Mouse (Mus musculus) liver, embryonic 16.5 days (tissue): ENCODE measurements around the gene Qtrt1. TPM values are rescaled to one million over a fixed set of nuclear protein-coding genes. Genes with fewer than 3 reads are reported as not detected.

Experiments
- ATAC-seq: fragments of 200-750 bp; cut with Nextera tagmentation; 2 replicates; pipeline ENCODE4 v1.8.0; 2017; ENCODE audit warnings: low read depth, mild to moderate bottlenecking, moderate number of reproducible peaks, moderate library complexity
- H3K27ac ChIP-seq: fragments of 300-500 bp; sonication (generic); 2 replicates; pipeline ENCODE4 v1.5.1; 2014; ENCODE audit warnings: mild to moderate bottlenecking, low read length
- H3K27me3 ChIP-seq: fragments of 300-500 bp; sonication (generic); 2 replicates; pipeline ENCODE4 v1.6.1; 2014; ENCODE audit warnings: low read depth, low read length, mixed read lengths; ENCODE audit not compliant: control insufficient read depth, insufficient read depth
- H3K36me3 ChIP-seq: fragments of 300-500 bp; sonication (generic); 2 replicates; pipeline ENCODE4 v1.6.1; 2014; ENCODE audit warnings: mild to moderate bottlenecking; ENCODE audit not compliant: control insufficient read depth, insufficient read depth
- H3K4me1 ChIP-seq: fragments of 300-500 bp; sonication (generic); 2 replicates; pipeline ENCODE4 v1.6.1; 2014; ENCODE audit warnings: low read depth, low read length, mixed read lengths; ENCODE audit not compliant: control insufficient read depth
- H3K4me2 ChIP-seq: fragments of 300-500 bp; sonication (generic); 2 replicates; pipeline ENCODE4 v1.6.1; 2014; ENCODE audit warnings: low read depth, low read length, mixed read lengths
- H3K4me3 ChIP-seq: fragments of 300-500 bp; sonication (generic); 2 replicates; pipeline ENCODE4 v1.5.1; 2014; ENCODE audit warnings: low read depth, mild to moderate bottlenecking, low read length
- H3K9ac ChIP-seq: fragments of 300-500 bp; sonication (generic); 2 replicates; pipeline ENCODE4 v1.6.1; 2014; ENCODE audit warnings: low read depth, low read length
- H3K9me3 ChIP-seq: fragments of 300-500 bp; sonication (generic); replicated peaks from 2 replicates; pipeline ENCODE4 v1.6.1; 2016; ENCODE audit warnings: low read length; ENCODE audit not compliant: control insufficient read depth
- WGBS: fragments of 180-500 bp; shearing (Covaris S2); extraction: QIAGEN DNeasy Blood & Tissue Kit; methylation state at CpG from one replicate; pipeline ENCODE4 v1.1.7; 2014; ENCODE audit not compliant: insufficient replicate concordance; 5-methylcytosine and 5-hydroxymethylcytosine counted together
- polyA plus RNA-seq: library from polyadenylated mRNA; unstranded; fragments of >200 nt; fragmentation: Nextera tagmentation; extraction: Ambion mirVana; gene quantifications from 2 replicates; pipeline ENCODE4 v1.2.1, GENCODE M21; 2015

The Qtrt1 gene
- polyA plus RNA-seq, 1 experiment from 2014 or later: 15.8 TPM

DNA sequence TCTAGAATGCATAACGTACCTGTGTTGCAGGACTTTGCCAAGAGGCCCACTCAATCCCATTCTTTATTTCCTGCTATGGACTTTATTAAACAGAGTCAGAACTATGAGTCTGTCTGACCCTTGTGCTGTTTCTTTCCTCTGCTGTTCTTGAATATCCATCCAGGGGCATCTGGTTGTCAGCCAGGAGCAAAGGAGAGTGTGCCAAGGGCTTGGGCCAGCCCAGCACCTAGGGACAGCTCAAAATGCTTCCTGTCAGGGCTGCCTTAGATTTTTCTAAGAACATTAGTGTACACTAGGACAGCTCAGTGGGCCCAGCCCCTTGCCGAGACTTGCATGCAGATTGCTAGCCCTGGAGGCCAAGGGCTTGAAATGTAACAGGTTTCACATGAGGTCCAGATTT, 16.1 kb downstream of the Qtrt1 start:
- Histone ChIP-seq H3K27me3 (no peaks in the 10 kb centered on the region), H3K27ac (no peak overlapping the region), H3K4me2 (no peak overlapping the region), H3K4me3 (no peak overlapping the region), H3K9me3 (no peaks in the 10 kb centered on the region), H3K9ac (no peak overlapping the region), H3K36me3 (no peaks in the 10 kb centered on the region), H3K4me1 (peaks cover 26% of the 10 kb centered on the region)
- 82% methylated on average over 2 of the region's 2 CpGs for WGBS
- no peak for ATAC-seq

- 83% methylated on average over 6 of the region's 6 CpGs for WGBS
- no peak overlapping the region for H3K27ac ChIP-seq
- no peak overlapping the region for H3K4me2 ChIP-seq
- no peaks in the 10 kb centered on the region for H3K27me3 ChIP-seq
- peaks cover 26% of the 10 kb centered on the region for H3K4me1 ChIP-seq
- no peaks in the 10 kb centered on the region for H3K36me3 ChIP-seq
- no peak for ATAC-seq
- no peak overlapping the region for H3K4me3 ChIP-seq
- H3K9ac ChIP-seq: no peak overlapping the region
- no peaks in the 10 kb centered on the region for H3K9me3 ChIP-seq
These were observed 16.5 kb downstream of the Qtrt1 start for GRCm38 (mm10) chr9:21428178-21428577.

- Histone ChIP-seq H3K27me3 (no peaks in the 10 kb centered on the region), H3K27ac (no peak overlapping the region), H3K9me3 (no peaks in the 10 kb centered on the region), H3K9ac (no peak overlapping the region), H3K4me3 (no peak overlapping the region), H3K4me2 (no peak overlapping the region), H3K4me1 (peaks cover 25% of the 10 kb centered on the region), H3K36me3 (no peaks in the 10 kb centered on the region)
- 75% methylated on average over 7 of the region's 7 CpGs for WGBS
- no peak for ATAC-seq
These were observed 19.1 kb downstream of the Qtrt1 start for GRCm38 (mm10) chr9:21430724-21431123.

DNA sequence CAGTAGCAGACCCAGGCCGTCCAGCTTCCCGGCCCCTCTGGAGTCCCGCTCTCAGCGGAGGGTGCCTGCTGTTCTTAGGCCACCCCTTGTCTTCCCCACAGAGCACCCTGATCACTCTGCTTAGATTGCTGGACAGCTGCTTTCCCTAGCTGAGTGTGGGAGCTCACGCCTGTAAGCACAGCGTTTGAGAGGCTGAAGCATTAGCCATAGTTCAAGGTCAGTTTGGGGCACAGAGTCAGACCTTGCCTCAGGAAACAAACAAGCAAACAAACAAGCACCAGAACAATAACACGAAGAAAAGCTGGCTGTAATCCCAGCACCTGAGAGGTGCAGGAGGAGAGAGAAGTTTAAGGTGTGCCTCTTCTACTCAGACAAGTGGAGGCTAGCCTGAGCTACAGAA, 20.4 kb downstream of the Qtrt1 start:
- no peak overlapping the region for H3K4me2 ChIP-seq
- H3K27me3 ChIP-seq: no peaks in the 10 kb centered on the region
- WGBS: 83% methylated on average over 7 of the region's 7 CpGs
- no peak overlapping the region for H3K4me3 ChIP-seq
- no peak overlapping the region for H3K9ac ChIP-seq
- H3K27ac ChIP-seq: no peak overlapping the region
- no peaks in the 10 kb centered on the region for H3K9me3 ChIP-seq
- H3K36me3 ChIP-seq: no peaks in the 10 kb centered on the region
- H3K4me1 ChIP-seq: peaks cover 25% of the 10 kb centered on the region
- no peak for ATAC-seq

DNA sequence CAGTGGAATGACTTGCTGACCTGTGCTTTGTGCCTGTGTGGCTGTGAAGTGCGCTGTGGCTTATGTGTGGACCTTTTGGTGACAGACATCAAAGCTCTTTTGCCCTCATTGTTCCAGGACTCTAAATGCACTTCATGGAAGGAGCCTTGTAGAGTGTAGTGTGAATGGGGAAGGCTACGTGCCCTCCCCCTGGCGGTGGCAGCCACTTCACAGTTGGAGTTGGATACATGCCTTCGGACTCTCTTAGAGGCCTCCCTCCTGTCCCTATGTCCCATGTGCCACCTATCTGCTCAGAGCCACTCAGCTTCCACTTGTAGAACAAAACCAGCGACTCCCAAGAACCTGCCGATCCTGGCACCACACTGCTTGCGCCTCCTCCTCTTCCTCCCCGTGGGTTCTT, 22.1 kb downstream of the Qtrt1 start:
- no peak for ATAC-seq
- no peak overlapping the region for H3K9ac ChIP-seq
- H3K4me2 ChIP-seq: no peak overlapping the region
- no peaks in the 10 kb centered on the region for H3K27me3 ChIP-seq
- WGBS: 86% methylated on average over 8 of the region's 8 CpGs
- no peaks in the 10 kb centered on the region for H3K36me3 ChIP-seq
- H3K9me3 ChIP-seq: no peaks in the 10 kb centered on the region
- H3K4me3 ChIP-seq: no peak overlapping the region
- H3K4me1 ChIP-seq: peaks cover 30% of the 10 kb centered on the region
- H3K27ac ChIP-seq: no peak overlapping the region

DNA sequence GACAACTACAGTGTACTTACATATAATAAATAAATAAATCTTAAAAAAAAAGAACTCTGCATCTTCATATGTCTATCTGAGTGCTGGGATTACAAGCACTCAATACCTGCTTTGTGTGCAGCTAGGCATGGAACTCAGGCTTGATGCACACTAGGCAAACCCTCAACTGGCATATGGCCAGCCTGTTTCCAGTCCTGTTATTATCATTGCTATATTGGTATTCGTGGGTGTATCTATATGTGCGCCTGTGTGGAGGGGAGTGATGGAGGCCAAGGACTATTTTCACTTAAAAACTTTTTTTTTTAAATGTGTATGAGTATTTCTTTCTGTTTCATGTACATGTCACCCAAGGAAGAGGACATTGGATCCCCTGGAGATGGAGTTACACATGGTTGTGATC, 22.8 kb downstream of the Qtrt1 start:
- Histone ChIP-seq H3K4me1 (peaks cover 33% of the 10 kb centered on the region), H3K27me3 (no peaks in the 10 kb centered on the region), H3K27ac (no peak overlapping the region), H3K4me3 (no peak overlapping the region), H3K9me3 (no peaks in the 10 kb centered on the region), H3K36me3 (no peaks in the 10 kb centered on the region), H3K4me2 (no peak overlapping the region), H3K9ac (no peak overlapping the region)
- ATAC-seq: no peak
- 69% methylated on average over 2 of the region's 2 CpGs for WGBS

GRCm38 (mm10) chr9:21435777-21436635, 24.4 kb downstream of the Qtrt1 start:
- ATAC-seq: no peak
- 26% methylated on average over 7 of the region's 7 CpGs for WGBS
- Histone ChIP-seq H3K36me3 (no peaks in the 10 kb centered on the region), H3K4me3 (no peak overlapping the region), H3K9me3 (no peaks in the 10 kb centered on the region), H3K9ac (no peak overlapping the region), H3K4me1 (peaks cover 31% of the 10 kb centered on the region), H3K27me3 (no peaks in the 10 kb centered on the region), H3K27ac (no peak overlapping the region), H3K4me2 (no peak overlapping the region)

- Histone ChIP-seq H3K27ac (no peak overlapping the region), H3K9ac (no peak overlapping the region), H3K4me3 (no peak overlapping the region), H3K27me3 (no peaks in the 10 kb centered on the region), H3K36me3 (no peaks in the 10 kb centered on the region), H3K4me2 (no peak overlapping the region), H3K9me3 (no peaks in the 10 kb centered on the region), H3K4me1 (peaks cover 31% of the 10 kb centered on the region)
- ATAC-seq: no peak
- WGBS: 72% methylated on average over 6 of the region's 6 CpGs
These were observed 25.9 kb downstream of the Qtrt1 start for GRCm38 (mm10) chr9:21437577-21437976.

DNA sequence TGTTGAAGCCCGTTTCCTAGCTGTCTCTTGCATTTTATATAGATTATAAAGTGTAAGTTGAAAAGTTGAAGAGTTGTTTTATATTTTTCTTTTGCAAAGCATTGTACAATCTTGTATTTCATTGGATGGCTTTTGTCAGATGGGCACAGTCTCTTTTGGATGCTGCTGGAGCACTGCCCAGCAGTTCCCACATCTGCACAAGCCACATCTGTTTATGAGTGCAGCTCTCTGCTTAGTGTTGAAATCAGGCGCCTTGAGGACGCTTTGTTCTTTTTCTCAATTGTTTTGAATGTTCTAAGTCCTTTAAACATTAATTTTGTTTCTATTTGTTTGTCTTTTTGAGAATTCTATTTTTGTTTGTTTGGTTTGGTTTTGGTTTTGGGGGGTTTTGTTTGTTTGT, 26.6 kb downstream of the Qtrt1 start:
- H3K36me3 ChIP-seq: no peaks in the 10 kb centered on the region
- no peak overlapping the region for H3K9ac ChIP-seq
- no peaks in the 10 kb centered on the region for H3K9me3 ChIP-seq
- H3K4me1 ChIP-seq: peaks cover 31% of the 10 kb centered on the region
- no peak overlapping the region for H3K4me3 ChIP-seq
- ATAC-seq: no peak
- H3K27me3 ChIP-seq: no peaks in the 10 kb centered on the region
- no peak overlapping the region for H3K4me2 ChIP-seq
- 68% methylated on average over 3 of the region's 3 CpGs for WGBS
- H3K27ac ChIP-seq: no peak overlapping the region
